Mouse (Mus musculus) kidney, postnatal 0 days (tissue): Measurements from ENCODE around the gene Pex19. TPM values are rescaled to one million over a fixed set of nuclear protein-coding genes. Genes with fewer than 3 reads are reported as not detected.

ENCODE experiments used
- ATAC-seq: fragments of 200-750 bp; cut with Nextera tagmentation; replicated peaks from 2 replicates; pipeline ENCODE4 v1.8.0; 2017; ENCODE audit warnings: low read depth, moderate number of reproducible peaks, moderate TSS enrichment, moderate library complexity; ENCODE audit not compliant: low FRiP score
- DNase-seq: peaks from one replicate; pipeline ENCODE4 v3.0.0-alpha.2; 2016; ENCODE audit warnings: low spot score
- H3K27ac ChIP-seq: fragments of 300-500 bp; sonication (generic); 2 replicates; pipeline ENCODE4 v1.5.1; 2014; ENCODE audit warnings: mild to moderate bottlenecking
- H3K27me3 ChIP-seq: fragments of 300-500 bp; sonication (generic); 2 replicates; pipeline ENCODE4 v1.6.1; 2014; ENCODE audit warnings: low read length, mixed read lengths; ENCODE audit not compliant: insufficient read depth
- H3K36me3 ChIP-seq: fragments of 300-500 bp; sonication (generic); 2 replicates; pipeline ENCODE4 v1.6.1; 2014; ENCODE audit warnings: low read length, mixed read lengths; ENCODE audit not compliant: insufficient read depth
- H3K4me1 ChIP-seq: fragments of 300-500 bp; sonication (generic); replicated peaks from 2 replicates; pipeline ENCODE4 v1.6.1; 2014; ENCODE audit warnings: antibody characterized with exemption, low read length, mixed read lengths; ENCODE audit not compliant: insufficient read depth
- H3K4me2 ChIP-seq: fragments of 300-500 bp; sonication (generic); 2 replicates; pipeline ENCODE4 v1.6.1; 2014; ENCODE audit warnings: mild to moderate bottlenecking, low read length, moderate library complexity, mixed read lengths
- H3K4me3 ChIP-seq: fragments of 300-500 bp; sonication (generic); replicated peaks from 2 replicates; pipeline ENCODE4 v1.5.1; 2014; ENCODE audit warnings: low read depth, low read length
- H3K9ac ChIP-seq: fragments of 300-500 bp; sonication (generic); 2 replicates; pipeline ENCODE4 v1.6.1; 2014; ENCODE audit warnings: low read depth, low read length
- H3K9me3 ChIP-seq: fragments of 300-500 bp; sonication (generic); replicated peaks from 2 replicates; pipeline ENCODE4 v1.6.1; 2016; ENCODE audit warnings: low read length, inconsistent platforms, mixed read lengths
- CTCF ChIP-seq: IDR thresholded peaks from 2 replicates; pipeline ENCODE4 v1.5.1; 2016; ENCODE audit warnings: antibody characterized with exemption, low read depth, mild to moderate bottlenecking, moderate library complexity
- WGBS: fragments of 180-500 bp; shearing (Covaris S2); extraction: QIAGEN DNeasy Blood & Tissue Kit; methylation state at CpG from one replicate; pipeline ENCODE4 v1.1.7; 2014; 5-methylcytosine and 5-hydroxymethylcytosine counted together
- polyA plus RNA-seq: library from polyadenylated mRNA; unstranded; fragments of >200 nt; fragmentation: Nextera tagmentation; extraction: Ambion mirVana; gene quantifications from 2 replicates; pipeline ENCODE4 v1.2.1, GENCODE M21; 2015

Pex19 gene
- polyA plus RNA-seq, 1 experiment from 2014 or later: 133 TPM

- Histone ChIP-seq H3K36me3 (no peaks in the 10 kb centered on the region), H3K4me2 (no peak overlapping the region), H3K27ac (no peak overlapping the region), H3K9me3 (no peaks in the 10 kb centered on the region), H3K4me3 (no peak overlapping the region), H3K9ac (no peak overlapping the region), H3K4me1 (no peaks in the 10 kb centered on the region), H3K27me3 (no peaks in the 10 kb centered on the region)
- DNase-seq: no peak
- ATAC-seq: no peak; the same call in 1 of the 2 replicates
- TF ChIP-seq CTCF: no peak
- 58% methylated on average over 3 of the region's 3 CpGs for WGBS
These were observed 15.0 kb downstream of the Pex19 start for GRCm38 (mm10) chr1:172141529-172141928.

- Histone ChIP-seq H3K36me3 (no peaks in the 10 kb centered on the region), H3K9ac (no peak overlapping the region), H3K4me3 (no peak overlapping the region), H3K4me2 (no peak overlapping the region), H3K27ac (no peak overlapping the region), H3K27me3 (no peaks in the 10 kb centered on the region), H3K9me3 (no peaks in the 10 kb centered on the region), H3K4me1 (no peaks in the 10 kb centered on the region)
- DNase-seq (peak; percentile 87), ATAC-seq (no peak)
- TF ChIP-seq CTCF: peak; percentile 85
- WGBS: 29% methylated on average over 1 of the region's 1 CpGs
These were observed 17.0 kb downstream of the Pex19 start for GRCm38 (mm10) chr1:172143570-172143969.

DNA sequence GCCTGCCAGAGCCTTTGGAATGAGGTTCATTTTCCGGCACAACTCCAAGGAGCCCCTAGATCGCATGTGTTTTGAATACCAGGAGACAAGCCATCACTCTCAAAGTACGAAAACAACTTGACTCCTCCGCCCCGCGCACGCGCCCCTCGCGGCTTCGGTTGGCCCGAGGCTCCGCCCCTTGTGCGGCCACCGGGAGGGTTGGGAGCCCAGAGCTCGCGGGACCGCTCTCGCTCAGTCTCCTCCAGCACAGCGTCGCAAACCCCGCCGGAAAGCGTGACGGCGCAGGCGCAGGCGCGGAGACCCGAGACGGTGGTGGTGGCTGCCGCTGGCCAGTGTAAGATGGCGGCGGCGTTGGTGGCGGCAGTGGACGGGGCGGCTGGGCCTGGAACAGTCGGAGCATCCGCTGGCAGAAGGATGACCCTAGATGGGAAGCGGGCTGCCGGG, 21.3 kb downstream of the Pex19 start, which contains the start of gene Dcaf8:
TSS of gene Dcaf8 (plus strand) at position 250 of the 444 bp plus-strand sequence.
- WGBS: under 1% methylated on average over 39 of the region's 42 CpGs
- ATAC-seq: peak; percentile 99

GRCm38 (mm10) chr1:172148279-172148954, 21.9 kb downstream of the Pex19 start:
- H3K4me3 ChIP-seq: peak overlapping the region; percentile 92
- peak; percentile 62 for ATAC-seq
- H3K4me1 ChIP-seq: 0 out of 2 replicates have a peak, but pooled peaks cover 8% of the 10 kb centered on the region
- H3K27me3 ChIP-seq: no peaks in the 10 kb centered on the region
- H3K9me3 ChIP-seq: no peaks in the 10 kb centered on the region
- H3K27ac ChIP-seq: peak overlapping the region; percentile 97
- peak overlapping the region; percentile 99 for H3K9ac ChIP-seq
- peak overlapping the region; percentile 72 for H3K4me2 ChIP-seq
- no peak for TF ChIP-seq CTCF
- under 1% methylated on average over 40 of the region's 40 CpGs for WGBS
- peak; percentile 68 for DNase-seq
- H3K36me3 ChIP-seq: peaks cover 21% of the 10 kb centered on the region

More for the DNA sequence above, 21.3 kb downstream of the Pex19 start, which contains the start of gene Dcaf8:
- H3K27ac ChIP-seq: peak within 1 kb of the TSS; percentile 97
- H3K4me1 ChIP-seq: 0 out of 2 replicates have a peak, but pooled peaks cover 8% of the 10 kb centered on the region
- H3K4me3 ChIP-seq: peak within 1 kb of the TSS; percentile 92
- H3K9ac ChIP-seq: peak within 1 kb of the TSS; percentile 99
- no peaks in the 10 kb centered on the region for H3K27me3 ChIP-seq
- TF ChIP-seq CTCF: no peak
- DNase-seq: peak; percentile 98
- peaks cover 16% of the 10 kb centered on the region for H3K36me3 ChIP-seq
- H3K9me3 ChIP-seq: no peaks in the 10 kb centered on the region
- peak within 1 kb of the TSS; percentile 72 for H3K4me2 ChIP-seq

DNA sequence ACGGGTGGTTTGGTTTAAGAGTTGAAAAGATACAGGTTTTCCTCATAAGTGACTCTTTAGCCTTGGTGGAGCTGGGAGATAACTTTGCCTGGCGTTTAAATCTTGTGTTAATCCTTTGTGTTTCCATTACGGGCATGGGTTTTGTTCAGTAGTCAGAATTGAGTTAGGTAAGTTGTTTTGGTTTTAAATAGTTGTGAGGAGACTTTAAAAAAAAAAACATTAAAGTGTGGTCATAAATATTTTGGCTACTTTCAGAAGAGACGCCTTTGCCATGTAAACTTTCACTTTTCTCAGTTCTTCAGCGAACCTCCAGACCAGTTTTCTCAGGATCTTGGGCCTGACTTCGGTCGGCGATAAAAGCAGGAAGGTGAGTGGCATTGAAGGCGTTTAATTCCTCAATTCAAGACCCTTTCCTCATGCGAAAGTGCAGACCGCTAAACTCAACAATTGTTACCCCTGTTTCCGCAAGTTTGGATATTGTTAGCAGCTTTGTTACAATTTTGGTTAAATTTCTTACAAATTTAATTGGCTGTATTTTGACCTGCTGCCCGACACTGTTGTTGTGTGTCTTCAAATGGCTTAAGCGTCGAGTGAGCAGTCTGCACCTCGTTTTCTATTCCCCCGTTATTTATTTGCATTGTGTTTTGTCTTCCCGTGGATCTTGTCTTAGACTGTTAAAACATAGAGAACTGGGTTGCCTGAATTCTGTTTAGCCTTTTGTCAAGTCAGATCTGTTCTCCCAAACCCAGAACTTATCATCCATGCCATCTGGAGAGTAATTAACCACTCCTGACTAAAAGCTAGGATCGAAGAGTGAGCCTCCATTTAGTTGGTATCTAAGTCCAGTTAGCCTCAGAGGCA, 22.6 kb downstream of the Pex19 start:
- Histone ChIP-seq H3K9me3 (no peaks in the 10 kb centered on the region), H3K4me3 (peak overlapping the region; percentile 92), H3K4me1 (0 out of 2 replicates have a peak, but pooled peaks cover 8% of the 10 kb centered on the region), H3K36me3 (peaks cover 24% of the 10 kb centered on the region), H3K27ac (peak overlapping the region; percentile 97), H3K4me2 (peak overlapping the region; percentile 72), H3K27me3 (no peaks in the 10 kb centered on the region), H3K9ac (peak overlapping the region; percentile 99)
- WGBS: 7% methylated on average over 19 of the region's 19 CpGs
- ATAC-seq: no peak
- TF ChIP-seq CTCF: no peak
- peak; percentile 40 for DNase-seq

- H3K9me3 ChIP-seq: no peaks in the 10 kb centered on the region
- no peak overlapping the region for H3K9ac ChIP-seq
- 0 out of 2 replicates have a peak, but pooled peaks cover 6% of the 10 kb centered on the region for H3K4me1 ChIP-seq
- no peaks in the 10 kb centered on the region for H3K27me3 ChIP-seq
- 0 out of 2 replicates have a peak, but pooled peaks have one; percentile 18 for ATAC-seq
- H3K36me3 ChIP-seq: peaks cover 36% of the 10 kb centered on the region
- H3K4me3 ChIP-seq: no peak overlapping the region
- TF ChIP-seq CTCF: no peak
- no peak for DNase-seq
- WGBS: 91% methylated on average over 3 of the region's 3 CpGs
- no peak overlapping the region for H3K4me2 ChIP-seq
- H3K27ac ChIP-seq: no peak overlapping the region
These were observed 28.0 kb downstream of the Pex19 start for GRCm38 (mm10) chr1:172154536-172154935.
